Mouse (Mus musculus) forebrain, embryonic 16.5 days (tissue): ENCODE measurements around the gene Slc26a1. TPM values are rescaled to one million over a fixed set of nuclear protein-coding genes. Genes with fewer than 3 reads are reported as not detected.
A peak's percentile ranks its signal among the peaks of the same experiment; 100 is the strongest.

Source experiments
- ATAC-seq: fragments of 200-750 bp; cut with Nextera tagmentation; 2 replicates; pipeline ENCODE4 v1.8.0; 2017; ENCODE audit warnings: mild to moderate bottlenecking, moderate library complexity
- H3K27ac ChIP-seq: fragments of 300-500 bp; sonication (generic); 2 replicates; pipeline ENCODE4 v1.5.1; 2014; ENCODE audit warnings: low read length, control low read depth
- H3K27me3 ChIP-seq: fragments of 300-500 bp; sonication (generic); replicated peaks from 2 replicates; pipeline ENCODE4 v1.6.1; 2014; ENCODE audit warnings: low read length; ENCODE audit not compliant: control insufficient read depth, insufficient read depth
- H3K36me3 ChIP-seq: fragments of 300-500 bp; sonication (generic); 2 replicates; pipeline ENCODE4 v1.6.1; 2014; ENCODE audit not compliant: control insufficient read depth, insufficient read depth
- H3K4me1 ChIP-seq: fragments of 300-500 bp; sonication (generic); replicated peaks from 2 replicates; pipeline ENCODE4 v1.6.1; 2014; ENCODE audit warnings: low read length; ENCODE audit not compliant: control insufficient read depth, insufficient read depth
- H3K4me2 ChIP-seq: fragments of 300-500 bp; sonication (generic); 2 replicates; pipeline ENCODE4 v1.6.1; 2014; ENCODE audit warnings: mild to moderate bottlenecking, low read length, control low read depth
- H3K4me3 ChIP-seq: fragments of 300-500 bp; sonication (generic); replicated peaks from 2 replicates; pipeline ENCODE4 v1.5.1; 2014; ENCODE audit warnings: mild to moderate bottlenecking, low read length, control low read depth
- H3K9ac ChIP-seq: fragments of 300-500 bp; sonication (generic); replicated peaks from 2 replicates; pipeline ENCODE4 v1.6.1; 2014; ENCODE audit warnings: low read depth, low read length, control low read depth
- H3K9me3 ChIP-seq: fragments of 300-500 bp; sonication (generic); 2 replicates; pipeline ENCODE4 v1.6.1; 2016; ENCODE audit warnings: low read length; ENCODE audit not compliant: control insufficient read depth
- WGBS: fragments of 180-500 bp; shearing (Covaris S2); extraction: QIAGEN DNeasy Blood & Tissue Kit; methylation state at CpG from one replicate; pipeline ENCODE4 v1.1.7; 2014; 5-methylcytosine and 5-hydroxymethylcytosine counted together
- polyA plus RNA-seq: library from polyadenylated mRNA; unstranded; fragments of >200 nt; fragmentation: Nextera tagmentation; extraction: Ambion mirVana; gene quantifications from 2 replicates; pipeline ENCODE4 v1.2.1, GENCODE M21; 2015

The Slc26a1 gene
- polyA plus RNA-seq, 1 experiment from 2014 or later: 2.3 TPM

DNA sequence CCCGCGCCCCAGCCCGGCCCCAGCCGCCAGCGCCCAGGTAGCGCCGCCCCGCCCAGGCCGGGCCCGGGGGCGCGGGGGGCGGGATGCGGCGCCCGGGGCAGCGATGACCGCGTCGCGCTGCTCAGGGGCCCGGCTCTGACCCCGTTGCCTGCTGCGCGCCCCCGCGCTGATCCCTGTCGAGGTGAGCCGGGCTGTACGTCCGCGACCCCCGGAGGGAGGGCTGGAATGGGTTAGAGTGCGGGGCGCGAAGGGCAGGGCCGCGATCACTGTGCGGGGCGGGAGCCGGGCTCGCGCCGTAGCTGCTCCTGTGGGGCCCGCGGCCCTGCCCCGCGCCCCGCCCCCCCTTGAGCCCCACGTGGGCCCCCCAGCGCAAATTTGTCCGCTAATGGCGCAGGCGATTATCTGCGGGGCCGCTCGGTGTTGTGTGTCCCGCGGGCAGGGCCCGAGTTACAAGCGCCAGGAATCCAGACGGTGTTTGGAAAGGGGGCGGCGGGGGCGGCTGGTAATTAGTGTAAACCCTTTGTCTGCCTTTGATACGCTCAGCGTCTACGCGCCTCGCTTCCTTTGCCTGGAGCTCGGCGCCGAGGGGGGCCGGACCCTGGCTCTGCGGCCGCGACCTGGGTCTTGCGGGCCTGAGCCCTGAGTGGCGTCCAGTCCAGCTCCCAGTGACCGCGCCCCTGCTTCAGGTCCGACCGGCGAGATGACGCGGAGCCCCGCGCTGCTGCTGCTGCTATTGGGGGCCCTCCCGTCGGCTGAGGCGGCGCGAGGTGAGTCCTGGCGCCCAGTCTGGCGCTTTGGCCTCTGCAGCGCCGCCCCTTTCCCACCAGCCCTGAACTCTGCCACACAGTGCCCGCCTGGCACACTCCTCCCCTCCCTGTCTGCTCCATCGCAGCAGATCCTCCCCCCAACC is 19.2 kb upstream of the Slc26a1 start:
- Histone ChIP-seq H3K9me3 (no peaks in the 10 kb centered on the region), H3K36me3 (no peaks in the 10 kb centered on the region), H3K27me3 (no peaks in the 10 kb centered on the region; the same call in 1 of the 2 replicates), H3K4me1 (peaks cover 26% of the 10 kb centered on the region), H3K4me2 (peak overlapping the region; percentile 96), H3K4me3 (peak overlapping the region; percentile 68), H3K27ac (no peak overlapping the region), H3K9ac (peak overlapping the region; percentile 60)
- WGBS: 1% methylated on average over 67 of the region's 99 CpGs
- ATAC-seq: peak; percentile 29

DNA sequence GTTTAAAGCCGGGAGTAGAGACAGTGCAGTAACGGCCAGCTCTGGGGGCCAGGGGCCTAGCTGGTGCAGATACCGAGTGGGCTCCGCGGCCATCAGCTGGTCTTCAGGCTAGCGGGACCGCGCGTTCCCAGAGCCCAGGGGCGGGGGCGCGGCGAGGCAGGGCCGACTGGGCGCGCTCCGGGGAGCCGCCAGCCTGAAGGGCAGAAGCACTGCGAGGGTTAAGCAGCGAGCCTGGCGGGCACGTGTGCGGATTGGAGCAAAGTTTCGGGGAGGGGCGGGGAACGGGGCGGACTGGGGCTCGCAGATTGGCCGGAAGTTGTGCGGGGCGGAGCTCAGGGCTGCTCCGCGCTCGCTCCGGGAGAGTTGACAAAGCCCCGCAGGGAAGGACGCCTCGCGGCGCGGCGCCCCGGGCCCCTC is 18.5 kb upstream of the Slc26a1 start:
- peak; percentile 95 for ATAC-seq
- Histone ChIP-seq H3K9ac (peak overlapping the region; percentile 60), H3K9me3 (no peaks in the 10 kb centered on the region), H3K4me2 (peak overlapping the region; percentile 96), H3K27me3 (no peaks in the 10 kb centered on the region; the same call in 1 of the 2 replicates), H3K36me3 (no peaks in the 10 kb centered on the region), H3K27ac (no peak overlapping the region), H3K4me3 (peak overlapping the region; percentile 68), H3K4me1 (peaks cover 26% of the 10 kb centered on the region)
- WGBS: under 1% methylated on average over 43 of the region's 43 CpGs

DNA sequence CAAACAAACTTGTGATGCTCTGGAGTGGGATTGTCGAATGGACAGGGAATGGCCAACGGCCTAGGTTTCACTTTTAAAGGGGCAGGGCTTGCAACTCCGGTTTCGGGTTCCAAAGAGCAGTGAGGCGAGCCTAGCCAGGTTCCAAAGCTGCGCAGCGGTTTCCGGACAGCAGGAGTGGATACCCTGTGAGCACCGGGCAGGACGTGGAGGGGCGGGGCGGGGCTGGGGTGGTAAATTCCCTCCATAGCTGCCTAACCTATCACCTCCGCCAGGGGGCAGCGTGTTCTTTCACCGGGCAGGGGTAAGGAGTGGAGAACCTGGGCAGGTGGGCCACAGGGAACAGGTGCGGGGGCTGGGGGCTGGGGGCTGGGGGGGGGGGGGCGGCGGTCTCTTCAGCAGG is 16.9 kb upstream of the Slc26a1 start, which contains the start of gene Fgfrl1:
Gene Fgfrl1 (plus strand): TSS at position 112 of the 400 bp plus-strand sequence.
- no peak within 1 kb of the TSS for H3K9ac ChIP-seq
- peak within 1 kb of the TSS; percentile 12; the same call in 1 of the 2 replicates for H3K4me3 ChIP-seq
- H3K27me3 ChIP-seq: no peaks in the 10 kb centered on the region; the same call in 1 of the 2 replicates
- H3K36me3 ChIP-seq: no peaks in the 10 kb centered on the region
- no peaks in the 10 kb centered on the region for H3K9me3 ChIP-seq
- peak within 1 kb of the TSS; percentile 35 for H3K4me2 ChIP-seq
- peaks cover 21% of the 10 kb centered on the region for H3K4me1 ChIP-seq
- no peak within 1 kb of the TSS for H3K27ac ChIP-seq
- 8% methylated on average over 15 of the region's 18 CpGs for WGBS
- no peak for ATAC-seq

DNA sequence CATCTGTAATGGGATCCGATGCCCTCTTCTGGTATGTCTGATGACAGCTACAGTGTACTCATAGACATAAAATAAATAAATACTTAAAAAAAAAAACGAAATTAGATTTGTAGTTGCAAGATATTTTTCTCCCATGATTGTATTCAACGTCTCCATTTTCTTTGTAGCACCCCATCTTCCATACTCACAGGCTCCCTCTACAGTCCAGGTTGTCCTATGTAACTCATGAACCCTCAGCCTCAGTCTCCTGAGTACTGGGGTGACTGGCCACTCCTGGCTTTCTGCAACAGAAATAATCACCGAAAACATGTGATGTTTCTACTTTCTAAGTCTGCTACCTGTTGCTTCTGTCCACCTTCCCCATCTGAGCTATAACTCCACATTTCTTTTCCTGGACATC is 15.8 kb upstream of the Slc26a1 start:
- Histone ChIP-seq H3K9ac (no peak overlapping the region), H3K4me1 (peaks cover 20% of the 10 kb centered on the region), H3K4me3 (no peak overlapping the region), H3K27me3 (no peaks in the 10 kb centered on the region; the same call in 1 of the 2 replicates), H3K9me3 (no peaks in the 10 kb centered on the region), H3K27ac (no peak overlapping the region), H3K36me3 (no peaks in the 10 kb centered on the region), H3K4me2 (no peak overlapping the region)
- 81% methylated on average over 4 of the region's 4 CpGs for WGBS
- ATAC-seq: no peak

DNA sequence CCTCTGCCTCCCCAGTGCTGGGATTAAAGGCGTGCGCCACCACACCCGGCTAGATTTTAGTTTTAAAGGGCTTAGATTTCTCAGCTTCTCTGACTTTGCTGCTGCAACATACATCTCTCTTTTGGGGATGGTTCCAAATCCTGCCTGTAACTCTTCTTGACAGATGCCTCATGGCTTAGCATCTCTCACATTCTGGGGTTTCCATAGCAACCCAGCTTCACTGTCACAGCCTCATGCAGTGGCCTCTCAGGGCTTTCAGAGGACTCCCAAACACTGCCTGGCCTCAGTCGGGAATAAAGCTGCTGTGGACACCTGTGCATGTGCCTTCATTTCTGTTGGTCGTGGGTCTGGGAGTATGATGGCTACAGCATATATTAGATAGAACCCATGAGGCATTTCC is 13.7 kb upstream of the Slc26a1 start:
- peaks cover 10% of the 10 kb centered on the region for H3K4me1 ChIP-seq
- WGBS: 65% methylated on average over 5 of the region's 5 CpGs

DNA sequence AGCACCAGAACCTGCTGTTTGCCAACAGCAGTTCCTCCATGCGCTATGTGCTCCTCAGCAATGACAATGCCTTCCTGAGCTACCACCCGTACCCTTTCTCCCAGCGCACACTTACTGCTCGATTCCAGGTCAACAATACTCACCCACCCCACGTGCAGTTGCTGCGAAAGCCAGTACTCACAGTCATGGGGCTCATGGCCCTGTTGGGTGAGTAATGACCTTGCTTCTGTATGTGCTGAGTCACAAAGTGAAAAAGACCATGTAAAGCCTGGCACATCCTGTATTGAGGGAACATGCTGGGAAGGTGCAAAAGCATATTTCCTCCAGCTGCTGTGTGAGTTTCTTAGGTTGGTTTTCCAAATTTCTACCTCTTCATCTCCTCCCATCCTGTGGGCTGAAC is 5.5 kb upstream of the Slc26a1 start:
- no peak overlapping the region for H3K27ac ChIP-seq
- no peaks in the 10 kb centered on the region for H3K9me3 ChIP-seq
- no peak overlapping the region for H3K4me3 ChIP-seq
- H3K36me3 ChIP-seq: no peaks in the 10 kb centered on the region
- ATAC-seq: no peak
- peaks cover 12% of the 10 kb centered on the region for H3K4me1 ChIP-seq
- H3K9ac ChIP-seq: no peak overlapping the region
- no peaks in the 10 kb centered on the region for H3K27me3 ChIP-seq
- 95% methylated on average over 6 of the region's 6 CpGs for WGBS
- no peak overlapping the region for H3K4me2 ChIP-seq

More for the DNA sequence above, 13.7 kb upstream of the Slc26a1 start:
- Histone ChIP-seq H3K27ac (no peak overlapping the region), H3K36me3 (no peaks in the 10 kb centered on the region), H3K9ac (no peak overlapping the region), H3K9me3 (no peaks in the 10 kb centered on the region), H3K4me2 (no peak overlapping the region), H3K4me3 (no peak overlapping the region), H3K27me3 (no peaks in the 10 kb centered on the region; the same call in 1 of the 2 replicates)
- no peak for ATAC-seq

DNA sequence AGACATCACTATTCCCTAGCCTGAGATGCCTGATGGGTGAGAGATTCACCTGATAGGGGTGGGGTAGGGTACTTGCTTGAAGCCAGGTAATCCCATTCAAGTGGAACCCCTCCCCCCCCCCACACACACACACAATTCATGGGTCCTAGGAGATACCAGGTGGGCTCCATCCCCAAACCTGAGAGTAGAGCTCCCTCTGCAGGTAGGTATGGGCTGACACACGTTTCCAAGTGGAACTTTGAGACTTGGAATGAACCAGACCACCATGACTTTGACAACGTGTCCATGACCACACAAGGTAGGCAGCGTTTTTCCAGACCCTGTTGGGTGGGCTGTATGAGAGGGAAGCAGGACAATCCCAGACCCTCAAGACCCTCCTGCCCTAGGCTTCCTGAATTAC is 4.5 kb upstream of the Slc26a1 start:
- H3K4me3 ChIP-seq: no peak overlapping the region
- WGBS: 53% methylated on average over 3 of the region's 3 CpGs
- H3K9me3 ChIP-seq: no peaks in the 10 kb centered on the region
- H3K36me3 ChIP-seq: no peaks in the 10 kb centered on the region
- no peak for ATAC-seq
- no peak overlapping the region for H3K4me2 ChIP-seq
- peaks cover 12% of the 10 kb centered on the region for H3K4me1 ChIP-seq
- no peak overlapping the region for H3K9ac ChIP-seq
- H3K27ac ChIP-seq: no peak overlapping the region
- H3K27me3 ChIP-seq: no peaks in the 10 kb centered on the region

DNA sequence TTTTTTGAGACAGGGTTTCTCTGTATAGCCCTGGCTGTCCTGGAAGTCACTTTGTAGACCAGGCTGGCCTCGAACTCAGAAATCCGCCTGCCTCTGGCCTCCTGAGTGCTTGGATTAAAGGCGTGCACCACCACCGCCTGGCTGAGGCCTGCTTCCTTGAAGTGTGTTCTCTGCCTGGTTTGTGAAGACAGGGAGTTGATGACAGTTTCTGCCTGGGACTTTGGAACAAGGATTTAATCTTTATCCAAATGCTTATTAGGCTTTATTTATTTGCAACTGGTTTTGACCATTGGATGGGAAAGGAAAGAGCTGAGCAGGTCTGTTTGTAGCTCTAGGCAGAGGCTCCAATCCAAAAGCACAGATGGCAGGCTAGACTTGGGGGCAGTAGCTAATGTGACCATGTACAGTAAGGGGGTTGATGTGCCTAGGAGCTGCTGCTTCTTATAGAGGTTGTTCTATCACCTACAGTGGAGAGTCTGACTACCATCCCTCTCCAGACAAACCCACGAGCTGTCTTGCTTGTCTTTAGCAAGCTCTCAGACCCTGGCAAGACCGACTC is 3.0 kb upstream of the Slc26a1 start:
- WGBS: 80% methylated on average over 6 of the region's 6 CpGs
- Histone ChIP-seq H3K27ac (no peak overlapping the region), H3K9me3 (no peaks in the 10 kb centered on the region)

DNA sequence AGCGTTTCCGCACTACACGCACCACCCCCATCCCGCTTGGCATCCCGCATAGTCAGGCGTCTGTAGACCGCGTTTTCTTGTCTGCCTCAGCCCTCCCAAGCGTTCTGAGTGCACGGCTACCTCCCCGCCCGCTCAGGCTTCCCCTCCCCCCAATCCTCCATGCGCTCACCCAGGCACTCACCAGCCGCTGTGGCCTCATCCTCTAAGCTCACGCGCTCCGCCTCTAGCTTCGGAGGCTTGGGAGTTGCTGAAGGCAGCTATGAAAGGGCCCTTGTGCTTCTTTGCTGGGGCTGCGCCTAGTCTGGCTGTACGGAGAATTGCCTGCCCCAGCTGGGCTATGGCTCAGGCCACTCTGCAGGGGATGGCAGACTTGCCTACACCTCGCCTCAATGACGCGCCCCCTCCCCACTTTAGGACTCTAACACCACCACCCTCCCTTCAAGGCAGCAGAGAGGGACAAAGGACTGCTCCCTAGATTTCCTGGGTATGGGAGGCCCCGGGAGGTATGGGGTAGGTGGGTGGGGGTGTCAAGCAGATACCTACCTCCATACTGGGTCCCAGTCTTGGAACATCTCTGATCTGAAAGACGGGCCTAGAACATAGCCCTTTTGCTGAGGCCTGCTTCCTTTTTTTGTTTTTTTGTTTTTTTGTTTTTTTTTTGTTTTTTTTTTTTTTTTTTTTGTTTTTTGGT is 2.4 kb upstream of the Slc26a1 start:
- no peaks in the 10 kb centered on the region for H3K36me3 ChIP-seq
- ATAC-seq: peak; percentile 92
- H3K27me3 ChIP-seq: no peaks in the 10 kb centered on the region
- H3K9ac ChIP-seq: peak overlapping the region; percentile 57
- WGBS: 2% methylated on average over 25 of the region's 25 CpGs
- peak overlapping the region; percentile 37 for H3K4me3 ChIP-seq
- H3K27ac ChIP-seq: peak overlapping the region; percentile 85
- peaks cover 12% of the 10 kb centered on the region for H3K4me1 ChIP-seq
- H3K4me2 ChIP-seq: peak overlapping the region; percentile 59
- no peaks in the 10 kb centered on the region for H3K9me3 ChIP-seq

More for the DNA sequence above, 3.0 kb upstream of the Slc26a1 start:
- Histone ChIP-seq H3K4me2 (no peak overlapping the region), H3K4me1 (peaks cover 12% of the 10 kb centered on the region), H3K36me3 (no peaks in the 10 kb centered on the region), H3K27me3 (no peaks in the 10 kb centered on the region), H3K9ac (no peak overlapping the region), H3K4me3 (no peak overlapping the region)
- no peak for ATAC-seq
